Mouse (Mus musculus) limb, embryonic 11.5 days (tissue): Measurements from ENCODE around the gene 6430548M08Rik. TPM values are rescaled to one million over a fixed set of nuclear protein-coding genes. Genes with fewer than 3 reads are reported as not detected.

ENCODE experiments used
- ATAC-seq: fragments of 200-750 bp; cut with Nextera tagmentation; 2 replicates; pipeline ENCODE4 v1.8.0; 2017; ENCODE audit warnings: low read depth; ENCODE audit not compliant: insufficient number of reproducible peaks, low FRiP score, low TSS enrichment
- DNase-seq: peaks from one replicate; pipeline ENCODE4 v3.0.0-alpha.2; 2015; ENCODE audit warnings: low spot score
- H3K27ac ChIP-seq: fragments of 300-500 bp; sonication (generic); replicated peaks from 2 replicates; pipeline ENCODE4 v1.5.1; 2014; ENCODE audit warnings: low read depth, mild to moderate bottlenecking, low read length
- H3K27me3 ChIP-seq: fragments of 300-500 bp; sonication (generic); 2 replicates; pipeline ENCODE4 v1.6.1; 2014; ENCODE audit warnings: mild to moderate bottlenecking, low read length, mixed read lengths; ENCODE audit not compliant: control insufficient read depth, insufficient read depth
- H3K36me3 ChIP-seq: fragments of 300-500 bp; sonication (generic); 2 replicates; pipeline ENCODE4 v1.6.1; 2014; ENCODE audit warnings: mild to moderate bottlenecking, low read length, moderate library complexity, mixed read lengths; ENCODE audit not compliant: control insufficient read depth, insufficient read depth
- H3K4me1 ChIP-seq: fragments of 300-500 bp; sonication (generic); 2 replicates; pipeline ENCODE4 v1.6.1; 2014; ENCODE audit warnings: low read length, mixed read lengths; ENCODE audit not compliant: control insufficient read depth, insufficient read depth
- H3K4me2 ChIP-seq: fragments of 300-500 bp; sonication (generic); 2 replicates; pipeline ENCODE4 v1.6.1; 2014; ENCODE audit warnings: low read depth, mild to moderate bottlenecking, moderate library complexity; ENCODE audit not compliant: severe bottlenecking
- H3K4me3 ChIP-seq: fragments of 300-500 bp; sonication (generic); 2 replicates; pipeline ENCODE4 v1.5.1; 2014; ENCODE audit warnings: low read depth, low read length
- H3K9ac ChIP-seq: fragments of 300-500 bp; sonication (generic); 2 replicates; pipeline ENCODE4 v1.6.1; 2014; ENCODE audit warnings: mild to moderate bottlenecking, low read length
- H3K9me3 ChIP-seq: fragments of 300-500 bp; sonication (generic); 2 replicates; pipeline ENCODE4 v1.6.1; 2016; ENCODE audit warnings: low read length; ENCODE audit not compliant: control insufficient read depth
- WGBS: fragments of 180-500 bp; shearing (Covaris S2); extraction: QIAGEN DNeasy Blood & Tissue Kit; methylation state at CpG from one replicate; pipeline ENCODE4 v1.1.7; 2014; 5-methylcytosine and 5-hydroxymethylcytosine counted together
- polyA plus RNA-seq: library from polyadenylated mRNA; unstranded; fragments of >200 nt; fragmentation: Nextera tagmentation; extraction: Ambion mirVana; gene quantifications from 2 replicates; pipeline ENCODE4 v1.2.1, GENCODE M21; 2014

The 6430548M08Rik gene
- polyA plus RNA-seq, 1 experiment from 2014 or later = 1.8 TPM

- H3K4me2 ChIP-seq = no peak overlapping the region
- no peak overlapping the region for H3K27ac ChIP-seq
- no peak overlapping the region for H3K9ac ChIP-seq
- H3K36me3 ChIP-seq = no peaks in the 10 kb centered on the region
- no peaks in the 10 kb centered on the region for H3K4me1 ChIP-seq
- no peaks in the 10 kb centered on the region for H3K27me3 ChIP-seq
- ATAC-seq (no peak), DNase-seq (no peak)
- H3K9me3 ChIP-seq = no peaks in the 10 kb centered on the region
- no peak overlapping the region for H3K4me3 ChIP-seq
- WGBS = 68% methylated on average over 6 of the region's 6 CpGs
Observed at GRCm38 (mm10) chr8:120075347-120075746, 38.6 kb upstream of the 6430548M08Rik start.

GRCm38 (mm10) chr8:120078080-120078479 is 35.9 kb upstream of the 6430548M08Rik start:
- WGBS = 19% methylated on average over 10 of the region's 10 CpGs
- H3K9ac ChIP-seq = no peak overlapping the region
- H3K4me3 ChIP-seq = no peak overlapping the region
- H3K27ac ChIP-seq = no peak overlapping the region
- peaks cover 14% of the 10 kb centered on the region for H3K36me3 ChIP-seq
- no peaks in the 10 kb centered on the region for H3K4me1 ChIP-seq
- no peak for ATAC-seq
- no peaks in the 10 kb centered on the region for H3K9me3 ChIP-seq
- no peak overlapping the region for H3K4me2 ChIP-seq
- H3K27me3 ChIP-seq = no peaks in the 10 kb centered on the region
- DNase-seq = peak; percentile 85

GRCm38 (mm10) chr8:120079361-120079760 is 34.6 kb upstream of the 6430548M08Rik start:
- Histone ChIP-seq H3K9me3 (no peaks in the 10 kb centered on the region), H3K4me1 (no peaks in the 10 kb centered on the region), H3K4me2 (no peak overlapping the region), H3K9ac (no peak overlapping the region), H3K27me3 (no peaks in the 10 kb centered on the region), H3K4me3 (no peak overlapping the region), H3K36me3 (peaks cover 14% of the 10 kb centered on the region), H3K27ac (no peak overlapping the region)
- WGBS = 64% methylated on average over 5 of the region's 5 CpGs
- ATAC-seq (no peak), DNase-seq (no peak)

- DNase-seq (no peak), ATAC-seq (no peak)
- no peak overlapping the region for H3K9ac ChIP-seq
- no peaks in the 10 kb centered on the region for H3K9me3 ChIP-seq
- no peak overlapping the region for H3K4me3 ChIP-seq
- no peaks in the 10 kb centered on the region for H3K4me1 ChIP-seq
- 97% methylated on average over 8 of the region's 8 CpGs for WGBS
- no peak overlapping the region for H3K27ac ChIP-seq
- H3K36me3 ChIP-seq = peaks cover 25% of the 10 kb centered on the region
- no peak overlapping the region for H3K4me2 ChIP-seq
- no peaks in the 10 kb centered on the region for H3K27me3 ChIP-seq
Observed at GRCm38 (mm10) chr8:120083261-120083660, 30.7 kb upstream of the 6430548M08Rik start.

GRCm38 (mm10) chr8:120084783-120085182 is 29.2 kb upstream of the 6430548M08Rik start:
- H3K4me1 ChIP-seq = no peaks in the 10 kb centered on the region
- H3K4me2 ChIP-seq = no peak overlapping the region
- no peak overlapping the region for H3K4me3 ChIP-seq
- WGBS = 91% methylated on average over 8 of the region's 8 CpGs
- ATAC-seq (no peak), DNase-seq (no peak)
- no peaks in the 10 kb centered on the region for H3K9me3 ChIP-seq
- H3K27me3 ChIP-seq = no peaks in the 10 kb centered on the region
- peaks cover 25% of the 10 kb centered on the region for H3K36me3 ChIP-seq
- H3K27ac ChIP-seq = no peak overlapping the region
- no peak overlapping the region for H3K9ac ChIP-seq

- no peak for DNase-seq
- Histone ChIP-seq H3K27ac (no peak overlapping the region), H3K4me1 (no peaks in the 10 kb centered on the region), H3K9ac (no peak overlapping the region), H3K4me2 (no peak overlapping the region), H3K9me3 (no peaks in the 10 kb centered on the region), H3K4me3 (no peak overlapping the region), H3K27me3 (no peaks in the 10 kb centered on the region), H3K36me3 (peaks cover 19% of the 10 kb centered on the region)
- WGBS = 82% methylated on average over 7 of the region's 7 CpGs
- no peak for ATAC-seq
Observed at GRCm38 (mm10) chr8:120089511-120089910, 24.4 kb upstream of the 6430548M08Rik start.

GRCm38 (mm10) chr8:120091032-120091431 is 22.9 kb upstream of the 6430548M08Rik start:
- ATAC-seq (no peak), DNase-seq (no peak)
- no peak overlapping the region for H3K4me2 ChIP-seq
- H3K27me3 ChIP-seq = no peaks in the 10 kb centered on the region
- H3K4me3 ChIP-seq = no peak overlapping the region
- no peak overlapping the region; the same call in 1 of the 2 replicates for H3K27ac ChIP-seq
- WGBS = 92% methylated on average over 3 of the region's 3 CpGs
- H3K4me1 ChIP-seq = no peaks in the 10 kb centered on the region
- no peaks in the 10 kb centered on the region for H3K9me3 ChIP-seq
- no peak overlapping the region for H3K9ac ChIP-seq
- H3K36me3 ChIP-seq = peaks cover 15% of the 10 kb centered on the region

GRCm38 (mm10) chr8:120093103-120093502 is 20.8 kb upstream of the 6430548M08Rik start:
- no peaks in the 10 kb centered on the region for H3K27me3 ChIP-seq
- H3K4me3 ChIP-seq = no peak overlapping the region
- ATAC-seq = no peak
- no peak for DNase-seq
- H3K9ac ChIP-seq = no peak overlapping the region
- H3K27ac ChIP-seq = no peak overlapping the region
- H3K4me2 ChIP-seq = no peak overlapping the region
- H3K4me1 ChIP-seq = no peaks in the 10 kb centered on the region
- peaks cover 8% of the 10 kb centered on the region for H3K36me3 ChIP-seq
- 91% methylated on average over 3 of the region's 3 CpGs for WGBS
- no peaks in the 10 kb centered on the region for H3K9me3 ChIP-seq

- DNase-seq = no peak
- H3K4me3 ChIP-seq = no peak overlapping the region
- peaks cover 8% of the 10 kb centered on the region for H3K36me3 ChIP-seq
- WGBS = 91% methylated on average over 10 of the region's 10 CpGs
- no peak overlapping the region for H3K4me2 ChIP-seq
- no peaks in the 10 kb centered on the region for H3K9me3 ChIP-seq
- no peak overlapping the region for H3K9ac ChIP-seq
- H3K27ac ChIP-seq = no peak overlapping the region
- H3K4me1 ChIP-seq = no peaks in the 10 kb centered on the region
- no peaks in the 10 kb centered on the region for H3K27me3 ChIP-seq
- no peak for ATAC-seq
Observed at GRCm38 (mm10) chr8:120094801-120095200, 19.2 kb upstream of the 6430548M08Rik start.
